Mouse (Mus musculus): ENCODE measurements around the gene Btc. TPM values are rescaled to one million over a fixed set of nuclear protein-coding genes. Genes with fewer than 3 reads are reported as not detected.

The Btc gene
- polyA plus RNA-seq, 1 experiment from 2014 or later = 0.19 TPM

DNA sequence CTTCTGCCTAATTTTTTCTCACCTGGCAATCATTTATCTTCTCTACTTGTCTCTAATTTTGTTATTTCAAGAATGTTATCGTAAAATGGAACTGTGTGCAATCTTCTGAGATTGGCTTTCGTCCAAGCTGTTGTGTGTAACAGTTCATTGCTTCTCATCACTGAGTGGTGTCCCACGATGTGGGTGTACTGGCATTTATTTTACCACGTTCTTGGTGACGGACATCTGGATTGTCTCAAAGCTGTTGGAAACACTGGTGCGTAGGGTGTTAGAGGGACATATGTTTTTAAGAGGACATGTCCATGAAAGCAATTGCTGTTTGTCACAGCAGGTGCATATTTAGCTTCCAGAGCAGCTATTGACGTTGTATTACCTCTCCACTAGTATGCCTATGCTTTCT lies 94.2 kb downstream of the Btc start:
- no peaks in the 10 kb centered on the region for H3K9me3 ChIP-seq
- no peak for ATAC-seq (ENCODE audit: low FRiP score, low read depth)
- no peak overlapping the region for H3K27ac ChIP-seq
- no peak overlapping the region for H3K4me3 ChIP-seq
- no peaks in the 10 kb centered on the region for H3K27me3 ChIP-seq (replicated peaks)
- H3K36me3 ChIP-seq = no peaks in the 10 kb centered on the region
- no peak overlapping the region for H3K4me2 ChIP-seq (replicated peaks)
- no peak overlapping the region for H3K9ac ChIP-seq
- WGBS = 79% methylated on average over 7 of the region's 7 CpGs
- no peaks in the 10 kb centered on the region for H3K4me1 ChIP-seq

DNA sequence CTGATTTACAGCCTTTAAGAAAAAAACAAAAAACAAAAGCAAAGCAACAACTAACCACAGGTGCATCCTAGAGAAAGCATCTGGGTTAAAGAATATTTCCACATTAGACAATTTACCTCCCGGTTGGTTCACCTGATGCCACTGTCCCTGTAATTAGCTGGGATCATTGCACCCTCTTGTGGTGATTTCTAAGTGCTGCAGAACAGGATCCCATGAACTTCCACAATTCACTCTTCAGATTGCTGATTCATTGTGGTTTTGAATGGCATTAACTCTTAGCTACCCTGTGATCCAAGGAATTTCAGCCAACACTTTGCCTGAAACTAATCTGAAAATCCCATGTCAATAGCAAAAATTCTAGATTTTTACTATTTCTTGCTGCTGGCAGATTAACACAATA lies 94.9 kb downstream of the Btc start:
- Histone ChIP-seq H3K9ac (no peak overlapping the region), H3K27me3 (replicated peaks) (no peaks in the 10 kb centered on the region), H3K4me1 (no peaks in the 10 kb centered on the region), H3K4me2 (replicated peaks) (no peak overlapping the region), H3K4me3 (no peak overlapping the region), H3K9me3 (no peaks in the 10 kb centered on the region), H3K36me3 (no peaks in the 10 kb centered on the region), H3K27ac (no peak overlapping the region)
- peak; percentile 71; the same call in 1 of the 2 replicates for ATAC-seq (ENCODE audit: low FRiP score, low read depth)
- 11% methylated on average over 1 of the region's 1 CpGs for WGBS

Other genes with a start within 250 kb of the Btc start
- 11.4 and 11.8 TPM in 2 replicates for gene Parm1, start 114.6 kb upstream of the Btc start, polyA plus RNA-seq (2016; fragmentation: Nextera tagmentation; extraction: Ambion mirVana)

Measured in neural tube, embryonic 12.5 days (tissue).